Mouse (Mus musculus) heart, embryonic 10.5 days (tissue): ENCODE data around the gene Mapt. TPM values are rescaled to one million over a fixed set of nuclear protein-coding genes. Genes with fewer than 3 reads are reported as not detected.
A peak's percentile ranks its signal among the peaks of the same experiment; 100 is the strongest.
"Not testable (repeated sequence)": the region's sequence is repeated elsewhere in the genome, so short reads cannot be mapped to it uniquely, and the experiment has no call there.

ENCODE experiments used
- DNase-seq: peaks from one replicate; pipeline ENCODE4 v3.0.0-alpha.2; 2017; ENCODE audit warnings: low spot score
- H3K27ac ChIP-seq: fragments of 300-500 bp; sonication (generic); 2 replicates; pipeline ENCODE4 v1.5.1; 2016; ENCODE audit warnings: mild to moderate bottlenecking
- H3K27me3 ChIP-seq: fragments of 300-500 bp; sonication (generic); 2 replicates; pipeline ENCODE4 v1.6.1; 2016; ENCODE audit warnings: mild to moderate bottlenecking; ENCODE audit not compliant: poor library complexity, insufficient read depth, severe bottlenecking
- H3K36me3 ChIP-seq: fragments of 300-500 bp; sonication (generic); 2 replicates; pipeline ENCODE4 v1.6.1; 2016; ENCODE audit warnings: mild to moderate bottlenecking, moderate library complexity
- H3K4me1 ChIP-seq: fragments of 300-500 bp; sonication (generic); 2 replicates; pipeline ENCODE4 v1.6.1; 2016; ENCODE audit warnings: mild to moderate bottlenecking
- H3K4me3 ChIP-seq: fragments of 300-500 bp; sonication (generic); 2 replicates; pipeline ENCODE4 v1.5.1; 2016; ENCODE audit warnings: mild to moderate bottlenecking, moderate library complexity
- H3K9me3 ChIP-seq: fragments of 300-500 bp; sonication (generic); 2 replicates; pipeline ENCODE4 v1.6.1; 2016; ENCODE audit warnings: mild to moderate bottlenecking, moderate library complexity
- WGBS: fragments of 180-500 bp; shearing (Covaris S2); methylation state at CpG from one replicate; pipeline ENCODE4 v1.1.7; 2016; 5-methylcytosine and 5-hydroxymethylcytosine counted together
- polyA plus RNA-seq: library from polyadenylated mRNA; unstranded; fragments of >200 nt; fragmentation: Nextera tagmentation; extraction: Ambion mirVana; gene quantifications from 2 replicates; pipeline ENCODE4 v1.2.1, GENCODE M21; 2016

The Mapt gene
- polyA plus RNA-seq, 1 experiment from 2014 or later: 1.4 TPM

DNA sequence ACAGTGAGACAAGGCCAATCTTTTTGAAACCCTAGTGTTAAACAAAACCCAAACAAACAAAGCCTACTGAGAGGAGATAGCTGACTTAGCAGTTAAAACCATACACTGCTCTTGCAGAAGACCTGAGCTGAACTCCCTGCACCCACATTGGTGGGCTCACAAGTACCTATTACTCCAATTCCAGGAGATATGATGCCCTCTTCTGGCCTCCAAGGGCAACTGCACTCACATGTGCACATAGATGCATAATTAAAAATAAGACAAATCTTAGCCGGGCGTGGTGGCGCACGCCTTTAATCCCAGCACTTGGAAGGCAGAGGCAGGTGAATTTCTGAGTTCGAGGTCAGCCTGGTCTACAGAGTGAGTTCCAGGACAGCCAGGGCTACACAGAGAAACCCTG, 17.1 kb upstream of the Mapt start:
- H3K36me3 ChIP-seq, H3K27ac ChIP-seq, DNase-seq, H3K27me3 ChIP-seq, H3K9me3 ChIP-seq, H3K4me1 ChIP-seq, H3K4me3 ChIP-seq: not testable (repeated sequence)
- WGBS: 93% methylated on average over 5 of the region's 5 CpGs

DNA sequence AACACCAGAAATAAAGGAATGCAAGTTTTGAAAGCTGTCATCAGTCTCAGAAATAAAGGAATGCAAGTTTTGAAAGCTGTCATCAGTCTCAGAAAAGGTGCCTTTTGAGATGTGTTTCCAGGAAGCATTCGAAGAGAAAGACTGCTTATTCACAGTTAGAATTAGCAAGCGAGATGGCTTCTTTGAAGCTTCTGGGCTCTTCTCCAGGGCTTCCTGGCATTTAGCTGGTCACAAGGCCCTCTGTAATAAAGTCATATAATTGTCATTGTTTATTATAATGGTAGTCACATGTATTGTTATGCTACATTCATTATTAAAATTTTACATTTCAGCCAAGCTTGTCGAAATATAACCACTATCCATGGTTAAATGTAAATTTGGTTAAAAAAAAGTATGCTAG, 13.1 kb upstream of the Mapt start:
- Histone ChIP-seq H3K27ac (no peak overlapping the region), H3K27me3 (no peaks in the 10 kb centered on the region; the same call in 1 of the 2 replicates), H3K4me3 (no peak overlapping the region), H3K4me1 (no peaks in the 10 kb centered on the region), H3K9me3 (no peaks in the 10 kb centered on the region), H3K36me3 (no peaks in the 10 kb centered on the region)
- 79% methylated on average over 3 of the region's 3 CpGs for WGBS
- DNase-seq: no peak

DNA sequence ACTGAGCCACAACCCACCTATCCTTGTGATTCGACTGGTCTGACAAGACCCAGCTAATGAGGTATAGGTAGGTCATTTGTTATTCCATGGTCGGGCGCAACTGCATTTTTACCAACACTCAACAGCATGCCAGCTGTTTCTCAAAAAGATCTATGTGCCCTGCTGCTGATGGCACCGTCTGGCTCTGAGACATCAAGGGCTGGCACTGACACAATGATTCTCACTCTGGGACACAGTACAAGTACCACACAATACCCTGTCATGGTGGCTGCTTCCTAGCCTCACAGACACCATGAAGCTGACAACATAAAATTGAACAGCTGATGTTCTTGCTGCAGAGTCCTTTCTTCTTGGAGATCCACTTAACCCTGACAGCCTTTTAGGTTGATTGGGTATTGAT, 10.9 kb upstream of the Mapt start:
- no peaks in the 10 kb centered on the region for H3K4me1 ChIP-seq
- DNase-seq: no peak
- no peaks in the 10 kb centered on the region; the same call in 1 of the 2 replicates for H3K27me3 ChIP-seq
- H3K4me3 ChIP-seq: no peak overlapping the region
- 83% methylated on average over 4 of the region's 4 CpGs for WGBS
- no peaks in the 10 kb centered on the region for H3K36me3 ChIP-seq
- no peak overlapping the region for H3K27ac ChIP-seq
- no peaks in the 10 kb centered on the region for H3K9me3 ChIP-seq

DNA sequence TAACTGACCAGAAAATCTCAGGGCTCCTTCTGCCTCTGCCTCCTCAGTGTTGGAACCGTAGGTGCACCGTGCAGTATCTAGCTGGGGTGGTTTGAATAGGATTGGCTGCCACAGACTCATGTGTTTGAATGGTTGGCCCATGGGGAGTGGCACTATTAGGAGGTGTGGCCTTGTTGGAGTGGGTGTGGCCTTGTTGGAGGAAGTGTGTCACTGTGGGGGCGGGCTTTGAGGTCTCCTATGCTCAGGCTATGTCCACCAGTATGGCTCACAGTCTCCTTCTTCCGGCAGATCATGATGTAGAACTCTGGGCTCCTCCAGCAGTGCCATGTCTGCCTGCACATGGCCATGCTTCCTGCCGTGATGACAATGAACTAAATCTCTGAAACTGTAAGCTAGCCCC, 9.4 kb upstream of the Mapt start:
- Histone ChIP-seq H3K9me3 (no peaks in the 10 kb centered on the region), H3K4me1 (no peaks in the 10 kb centered on the region), H3K27me3 (no peaks in the 10 kb centered on the region; the same call in 1 of the 2 replicates), H3K36me3 (no peaks in the 10 kb centered on the region), H3K4me3 (no peak overlapping the region), H3K27ac (no peak overlapping the region)
- 73% methylated on average over 5 of the region's 5 CpGs for whole genome bisulfite sequencing
- no peak for DNase-seq

DNA sequence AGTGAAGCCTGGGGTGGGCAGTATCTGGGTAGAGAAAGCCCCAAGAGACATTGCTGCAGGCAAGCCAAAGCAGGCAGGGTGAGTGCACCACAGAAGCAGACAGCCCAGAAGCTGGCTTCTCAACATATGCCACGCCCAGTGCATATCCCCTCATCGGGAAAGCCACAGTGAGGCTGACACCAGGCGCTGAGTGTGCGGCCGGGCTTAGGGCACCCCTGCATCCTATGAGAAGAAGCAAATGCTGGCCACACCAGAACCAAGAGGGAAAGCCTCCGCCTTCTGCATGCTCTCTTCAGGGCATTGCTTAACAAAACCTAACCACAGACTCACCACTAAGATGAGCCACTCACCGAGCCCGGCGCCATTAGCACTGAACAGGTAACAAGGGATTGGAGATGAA, 7.9 kb upstream of the Mapt start:
- Histone ChIP-seq H3K9me3 (no peaks in the 10 kb centered on the region), H3K27me3 (peaks cover 6% of the 10 kb centered on the region), H3K4me1 (no peaks in the 10 kb centered on the region), H3K36me3 (no peaks in the 10 kb centered on the region), H3K4me3 (no peak overlapping the region), H3K27ac (no peak overlapping the region)
- DNase-seq: no peak
- WGBS: 74% methylated on average over 9 of the region's 9 CpGs

DNA sequence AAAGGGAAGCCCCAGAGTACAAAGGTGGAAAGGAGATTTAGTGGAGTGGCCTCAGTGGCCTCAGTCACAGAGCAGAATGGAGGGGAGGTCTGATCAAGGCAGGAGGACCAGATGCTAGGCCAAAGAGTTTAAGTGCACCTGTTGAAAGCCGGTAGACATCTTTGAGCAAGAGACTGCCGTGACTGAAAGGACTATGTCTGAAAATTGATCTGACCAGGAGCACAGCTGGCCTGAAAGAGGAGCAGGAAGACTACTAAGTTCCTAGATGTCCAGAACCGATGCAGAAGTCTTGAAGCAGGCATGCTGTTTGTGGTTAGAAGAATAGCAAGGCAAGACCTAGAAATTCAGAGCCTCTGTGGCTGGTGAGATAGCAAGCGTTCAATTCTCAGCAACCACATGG, 1.8 kb upstream of the Mapt start:
- WGBS: 69% methylated on average over 4 of the region's 4 CpGs
- H3K36me3 ChIP-seq: no peaks in the 10 kb centered on the region

DNA sequence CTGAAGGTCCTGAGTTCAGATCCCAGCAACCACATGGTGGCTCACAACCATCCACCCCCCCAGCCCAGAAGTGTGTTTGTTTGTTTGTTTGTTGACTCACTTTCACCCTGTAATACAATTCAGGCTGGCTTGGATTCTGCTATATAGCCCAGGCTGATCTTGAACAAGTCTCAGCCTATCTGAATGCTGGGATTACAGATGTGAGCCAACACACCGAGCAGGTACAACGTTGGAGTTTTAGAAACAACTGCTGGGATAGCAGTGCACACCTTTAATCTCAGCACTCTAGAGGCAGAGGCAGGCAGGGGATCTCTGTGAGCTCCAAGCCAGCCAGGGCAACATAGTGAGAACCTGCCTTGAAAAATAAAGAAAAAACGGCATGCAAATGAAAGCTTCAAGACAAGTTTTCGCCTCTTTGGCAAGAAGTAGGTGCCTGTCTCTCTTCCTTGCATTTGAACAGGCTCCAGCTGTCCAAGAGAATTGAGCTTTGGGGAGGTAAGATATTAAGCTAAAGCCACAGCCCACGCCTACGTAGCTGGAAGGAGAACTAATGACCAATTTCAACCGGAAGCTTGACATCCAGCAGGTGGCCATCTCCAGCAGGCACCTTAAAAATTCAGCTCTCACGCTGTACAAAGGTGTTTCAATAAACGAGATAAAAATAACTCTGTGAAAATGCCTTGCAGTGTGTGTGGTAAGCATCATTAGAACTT, 968 bp upstream of the Mapt start:
- H3K4me3 ChIP-seq: peak overlapping the region; percentile 69
- H3K27me3 ChIP-seq: peaks cover 57% of the 10 kb centered on the region
- H3K36me3 ChIP-seq: no peaks in the 10 kb centered on the region
- peaks cover 28% of the 10 kb centered on the region for H3K4me1 ChIP-seq
- no peaks in the 10 kb centered on the region for H3K9me3 ChIP-seq
- WGBS: 11% methylated on average over 9 of the region's 9 CpGs
- no peak for DNase-seq
- H3K27ac ChIP-seq: peak overlapping the region; percentile 86; the same call in 1 of the 2 replicates

More for the DNA sequence above, 1.8 kb upstream of the Mapt start:
- DNase-seq: no peak
- Histone ChIP-seq H3K27me3 (peaks cover 48% of the 10 kb centered on the region), H3K27ac (no peak overlapping the region), H3K4me1 (peaks cover 28% of the 10 kb centered on the region), H3K4me3 (no peak overlapping the region), H3K9me3 (no peaks in the 10 kb centered on the region)

DNA sequence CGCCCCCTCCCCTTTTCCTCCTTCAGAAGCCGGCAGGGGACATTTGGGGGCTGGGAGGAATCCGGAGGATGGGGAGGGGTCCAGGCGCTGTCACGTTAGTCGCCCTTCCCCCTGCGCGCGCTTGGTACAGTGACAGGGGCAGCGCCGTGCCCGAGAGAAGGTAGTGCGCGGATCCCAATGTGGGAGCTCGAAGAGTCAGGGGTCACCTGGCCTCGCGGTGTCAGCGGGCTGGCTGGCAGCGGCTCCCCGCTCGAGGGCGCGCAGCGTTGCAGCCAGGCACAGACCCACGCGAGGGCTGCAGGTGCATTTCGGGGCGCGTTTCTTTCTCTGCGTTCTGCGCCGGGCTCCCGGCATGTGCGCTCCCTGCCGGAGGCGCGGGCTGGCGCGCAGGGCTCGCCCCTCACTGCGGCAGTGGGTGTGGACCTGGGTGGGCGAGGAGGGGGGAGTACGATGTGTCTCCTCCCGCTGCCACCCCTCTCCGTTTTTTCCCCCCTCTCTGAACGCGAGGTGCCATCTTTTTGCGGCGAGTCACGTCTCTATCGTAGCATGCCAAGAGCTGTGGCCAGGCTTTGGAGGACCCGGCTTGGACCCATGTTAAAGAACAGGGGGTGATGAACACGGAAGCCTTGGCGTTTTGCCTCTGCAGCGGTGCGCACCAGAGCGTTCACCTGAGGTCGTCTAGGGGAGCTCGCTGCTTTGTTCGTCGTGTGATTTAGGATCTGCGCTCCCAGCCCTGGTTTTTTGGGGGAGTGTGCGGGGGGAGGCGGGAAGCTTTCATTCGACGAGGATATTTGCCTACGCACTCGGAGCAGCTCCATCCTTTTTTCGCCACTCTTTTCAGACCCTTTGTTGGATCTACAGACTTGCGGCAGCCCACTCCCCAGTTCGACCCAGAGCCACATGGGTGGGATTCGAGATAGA, 1.2 kb downstream of the Mapt start:
- WGBS: under 1% methylated on average over 72 of the region's 72 CpGs
- Histone ChIP-seq H3K27ac (no peak overlapping the region), H3K4me3 (peak overlapping the region; percentile 69), H3K27me3 (peaks cover 78% of the 10 kb centered on the region), H3K36me3 (no peaks in the 10 kb centered on the region), H3K9me3 (no peaks in the 10 kb centered on the region), H3K4me1 (peaks cover 32% of the 10 kb centered on the region)
- no peak for DNase-seq

DNA sequence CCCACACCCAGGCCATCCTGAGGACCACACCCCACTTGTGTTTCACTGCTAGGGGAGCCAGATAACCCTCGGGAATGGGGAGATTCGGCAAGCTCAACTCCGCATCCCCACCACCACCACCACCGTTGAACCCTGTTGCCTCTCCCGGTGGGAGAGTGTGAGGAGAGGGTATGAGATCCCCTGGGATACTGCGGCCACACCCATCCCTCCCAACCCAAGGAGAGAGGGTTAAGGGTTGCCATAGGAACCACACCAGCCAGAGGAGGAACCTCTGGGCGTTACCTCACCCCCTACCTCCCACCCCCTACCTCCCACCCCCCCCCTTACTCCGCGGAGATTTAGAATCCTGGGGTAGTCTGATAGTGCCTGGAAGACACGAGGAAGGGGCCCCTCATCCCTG, 1.9 kb downstream of the Mapt start:
- Histone ChIP-seq H3K27ac (no peak overlapping the region), H3K36me3 (no peaks in the 10 kb centered on the region), H3K9me3 (no peaks in the 10 kb centered on the region), H3K4me3 (peak overlapping the region; percentile 69; the same call in 1 of the 2 replicates), H3K4me1 (peaks cover 32% of the 10 kb centered on the region), H3K27me3 (peaks cover 77% of the 10 kb centered on the region)
- DNase-seq: no peak
- WGBS: 3% methylated on average over 10 of the region's 10 CpGs

DNA sequence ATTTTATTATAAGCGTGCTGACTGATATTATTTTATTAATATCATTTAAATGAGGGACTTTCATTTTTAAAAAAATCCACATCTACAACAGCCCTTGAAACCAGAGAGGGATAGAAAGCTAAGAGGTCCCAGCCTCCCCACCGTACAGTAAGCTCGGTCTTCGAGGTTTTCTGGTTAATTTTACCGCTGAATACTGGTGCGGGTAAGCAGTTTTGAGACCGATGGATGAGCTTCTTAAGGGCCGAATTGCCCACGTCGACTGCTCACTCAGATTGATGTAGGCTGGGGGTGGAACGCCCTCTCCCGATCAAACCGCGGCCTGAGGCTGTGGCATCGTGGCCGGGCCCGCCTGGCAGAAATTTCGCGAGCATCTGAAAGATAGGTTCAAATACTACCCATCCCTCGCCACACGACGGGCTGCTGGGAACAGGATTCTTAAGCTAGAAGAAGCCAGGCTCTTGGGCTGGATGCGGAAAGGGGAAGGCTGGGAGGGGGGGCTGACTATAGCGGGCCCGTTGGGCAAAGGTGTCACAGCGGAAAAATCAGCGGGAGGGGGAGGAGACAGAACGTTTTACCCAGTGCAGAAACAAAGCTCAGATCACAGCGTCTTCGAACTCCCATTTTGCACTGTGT, 2.5 kb downstream of the Mapt start:
- Histone ChIP-seq H3K27me3 (peaks cover 72% of the 10 kb centered on the region), H3K4me3 (peak overlapping the region; percentile 32; the same call in 1 of the 2 replicates), H3K4me1 (peaks cover 32% of the 10 kb centered on the region), H3K9me3 (no peaks in the 10 kb centered on the region), H3K36me3 (no peaks in the 10 kb centered on the region), H3K27ac (no peak overlapping the region)
- 4% methylated on average over 30 of the region's 30 CpGs for whole genome bisulfite sequencing
- DNase-seq: no peak

DNA sequence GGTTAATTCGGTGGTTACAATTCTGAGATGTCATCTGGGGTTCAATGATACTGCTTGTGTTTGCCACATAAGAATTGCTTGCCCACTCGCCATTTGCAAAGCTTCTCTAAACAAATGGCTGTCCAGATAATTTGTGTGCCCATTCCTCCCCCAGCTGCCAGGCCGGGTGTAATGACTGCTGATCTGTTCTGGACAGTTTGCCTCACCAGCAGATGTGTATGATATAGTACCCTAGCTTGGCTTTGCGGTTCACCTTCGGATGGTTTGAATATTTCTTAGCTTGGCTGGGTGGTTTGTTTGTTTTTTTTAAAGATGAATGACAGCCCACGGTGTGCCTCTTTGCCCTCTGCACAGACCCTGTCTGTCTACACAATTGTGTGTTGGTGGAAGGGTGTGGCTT, 3.5 kb downstream of the Mapt start:
- Histone ChIP-seq H3K4me3 (no peak overlapping the region), H3K27me3 (peaks cover 63% of the 10 kb centered on the region), H3K27ac (no peak overlapping the region), H3K9me3 (no peaks in the 10 kb centered on the region), H3K4me1 (peaks cover 32% of the 10 kb centered on the region), H3K36me3 (no peaks in the 10 kb centered on the region)
- 57% methylated on average over 6 of the region's 6 CpGs for whole genome bisulfite sequencing
- no peak for DNase-seq

DNA sequence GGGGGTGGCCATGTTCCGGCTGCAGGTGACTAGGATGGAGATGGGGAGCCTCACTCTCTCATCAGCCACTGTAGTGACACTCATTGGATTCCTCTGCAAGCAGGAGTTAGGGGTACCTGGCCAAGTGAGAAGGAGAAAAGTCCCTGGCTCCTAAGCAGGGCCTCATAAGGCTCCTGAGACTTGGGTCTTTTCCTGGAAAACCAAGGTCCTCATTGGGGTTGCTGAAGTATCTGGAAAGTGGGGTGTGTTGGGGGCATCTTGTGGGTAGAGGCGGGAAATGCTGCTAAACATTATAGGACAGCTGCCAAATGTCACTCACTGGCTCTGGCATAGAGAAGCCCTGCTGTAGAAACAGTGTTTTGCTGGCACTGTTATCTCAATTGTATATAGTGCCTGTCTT, 4.7 kb downstream of the Mapt start:
- Histone ChIP-seq H3K27me3 (peaks cover 63% of the 10 kb centered on the region), H3K4me3 (no peak overlapping the region), H3K9me3 (no peaks in the 10 kb centered on the region), H3K36me3 (no peaks in the 10 kb centered on the region), H3K4me1 (peaks cover 32% of the 10 kb centered on the region), H3K27ac (no peak overlapping the region)
- WGBS: 59% methylated on average over 2 of the region's 2 CpGs
- no peak for DNase-seq

DNA sequence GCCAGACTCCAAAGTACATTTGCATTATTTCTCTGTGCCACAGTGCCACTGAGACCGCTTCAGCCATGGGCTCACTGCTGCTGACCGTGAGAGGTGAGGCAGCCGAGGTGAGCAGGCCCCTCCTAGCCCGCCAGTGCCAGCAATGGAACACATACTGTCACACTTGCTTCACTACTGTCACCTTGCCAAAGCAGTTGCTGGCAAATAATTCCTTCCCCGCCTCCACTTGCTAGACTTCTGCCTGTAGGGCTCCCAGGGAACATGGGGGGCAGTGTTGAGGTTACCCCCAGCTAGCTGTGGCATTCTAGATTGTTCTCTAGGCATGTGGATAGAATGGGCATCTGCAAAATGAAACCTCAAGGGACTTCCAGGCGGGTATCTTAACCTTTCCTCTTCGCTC, 6.0 kb downstream of the Mapt start:
- WGBS: 63% methylated on average over 7 of the region's 7 CpGs
- Histone ChIP-seq H3K9me3 (no peaks in the 10 kb centered on the region), H3K36me3 (no peaks in the 10 kb centered on the region), H3K27me3 (peaks cover 54% of the 10 kb centered on the region), H3K27ac (no peak overlapping the region), H3K4me3 (no peak overlapping the region), H3K4me1 (peaks cover 22% of the 10 kb centered on the region)
- no peak for DNase-seq
